Mouse (Mus musculus): ENCODE measurements at regions not wholly inside any gene's neighbourhood (a gene's known extent, or its start where the extent isn't known, plus 50 kb on each side); places are given as distances from the start of the nearest gene placed in this dataset.

DNA sequence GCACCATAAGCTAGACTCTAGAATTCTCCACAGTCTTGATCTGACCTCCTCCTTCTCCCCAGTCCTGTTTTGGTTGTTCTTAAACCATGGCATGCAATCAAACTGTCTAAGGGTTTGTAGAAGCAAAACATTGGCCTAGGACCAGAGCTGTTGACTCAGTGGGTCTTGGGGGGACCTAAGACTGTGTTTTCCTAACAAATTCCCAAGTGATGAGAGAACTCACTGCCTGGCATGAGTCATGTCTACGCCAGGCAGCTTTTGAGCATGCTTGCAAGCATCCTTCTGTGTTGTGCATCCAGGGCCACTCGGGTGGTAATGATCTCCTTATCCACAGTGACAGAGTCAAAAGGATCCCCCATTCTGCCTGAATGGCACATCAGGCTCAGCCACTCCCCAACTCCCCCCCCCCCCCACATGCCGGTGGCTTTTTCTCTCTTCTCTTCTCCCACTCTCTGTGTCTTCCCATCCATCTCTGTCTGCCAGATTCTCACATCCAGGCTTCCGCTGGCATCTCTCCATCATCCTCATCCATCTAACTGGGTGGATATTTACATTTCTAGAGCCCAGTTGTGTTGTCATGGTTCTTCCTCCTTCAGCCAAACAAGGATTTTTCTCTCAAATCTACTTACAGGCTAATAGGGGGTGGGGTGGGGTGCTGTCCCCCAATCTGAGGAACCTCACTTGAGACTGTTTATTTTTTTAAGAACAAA is 246.1 kb upstream of the Cadm1 start:
- TF ChIP-seq CTCF (IDR thresholded peaks at IDR 0.05; ENCODE audit: low read depth) (no peak), EP300 (IDR thresholded peaks at IDR 0.05; ENCODE audit: low read depth) (no peak)
